Mouse (Mus musculus) adrenal gland, adult 2 months (tissue): ENCODE results near the gene Lctl. TPM values are rescaled to one million over a fixed set of nuclear protein-coding genes. Genes with fewer than 3 reads are reported as not detected.

Experiments used
- DNase-seq: peaks from one replicate; pipeline ENCODE4 v3.0.0; 2021
- polyA plus RNA-seq: library from polyadenylated mRNA; depleted of rRNA; stranded (reverse); fragments of >200 nt; gene quantifications from 2 replicates; pipeline ENCODE4 v1.2.3, GENCODE M21; 2012; rRNA removed
- total RNA-seq, 2 experiments: library from RNA; stranded (reverse); gene quantifications; 2 replicates each; pipeline ENCODE4 v1.2.3; 2021

Gene Lctl
- total and polyA plus RNA-seq, 3 experiments, result 0.55 to 10.6 (median 0.72) TPM

GRCm38 (mm10) chr9:64184166-64184840 lies 67.4 kb downstream of the Lctl start:
- no peak for DNase-seq

Other genes with a start within 250 kb of the Lctl start
- 10 to 100 TPM in 1 of 2 experiments, 1 to 10 TPM in 1; 6.0 to 12.9 TPM for gene Smad6, start 95.1 kb upstream of the Lctl start, total RNA-seq
- 43.4 and 52.4 TPM in 2 replicates for gene Smad6, start 95.1 kb upstream of the Lctl start, polyA plus RNA-seq
- 1 to 10 TPM; 2.1 to 5.4 TPM for gene Zwilch, start 56.0 kb downstream of the Lctl start, total RNA-seq
- gene Zwilch, start 56.0 kb downstream of the Lctl start, polyA plus RNA-seq, result 0.50 and 0.55 TPM in 2 replicates
- gene Rpl4, start 56.2 kb downstream of the Lctl start, total RNA-seq, result 1,000 to 10,000 TPM in 1 of 2 experiments, 100 to 1,000 TPM in 1; 966 to 1,016 TPM
- 83.8 and 120 TPM in 2 replicates for gene Rpl4, start 56.2 kb downstream of the Lctl start, polyA plus RNA-seq
- gene Snapc5, start 62.1 kb downstream of the Lctl start, total RNA-seq, result 10 to 100 TPM; 26.0 to 28.5 TPM
- gene Snapc5, start 62.1 kb downstream of the Lctl start, polyA plus RNA-seq, result 2.1 and 2.2 TPM in 2 replicates
- gene Uchl4, start 118.1 kb downstream of the Lctl start, total RNA-seq, result 1 to 10 TPM; 1.8 to 2.2 TPM
- gene Uchl4, start 118.1 kb downstream of the Lctl start, polyA plus RNA-seq, result not detected in 2 replicates
- gene Map2k1, start 136.5 kb downstream of the Lctl start, total RNA-seq, result 100 to 1,000 TPM in 1 of 2 experiments, 10 to 100 TPM in 1; 64.3 to 103 TPM
- 29.1 and 34.1 TPM in 2 replicates for gene Map2k1, start 136.5 kb downstream of the Lctl start, polyA plus RNA-seq
- 10 to 100 TPM; 10.2 to 27.9 TPM for gene Tipin, start 164.4 kb downstream of the Lctl start, total RNA-seq
- 0.19 and 0.48 TPM in 2 replicates for gene Tipin, start 164.4 kb downstream of the Lctl start, polyA plus RNA-seq
- 10 to 100 TPM; 21.7 to 22.4 TPM for gene Dis3l, start 224.1 kb downstream of the Lctl start, total RNA-seq
- 42.8 and 47.8 TPM in 2 replicates for gene Dis3l, start 224.1 kb downstream of the Lctl start, polyA plus RNA-seq